Mouse (Mus musculus): ENCODE results near the gene Sv2a.

GRCm38 (mm10) chr3:96237335-96237903 is 56.5 kb downstream of the Sv2a start:
- TF ChIP-seq EP300 (optimal IDR thresholded peaks at IDR 0.05): no peak
- no peak for TF ChIP-seq CTCF (IDR thresholded peaks at IDR 0.05; ENCODE audit: low read depth)
